Mouse (Mus musculus) kidney, adult 2 months (tissue): ENCODE measurements around the gene Dld. TPM values are rescaled to one million over a fixed set of nuclear protein-coding genes. Genes with fewer than 3 reads are reported as not detected.
A peak's percentile ranks its signal among the peaks of the same experiment; 100 is the strongest.

Experiments used
- DNase-seq: peaks from one replicate; pipeline ENCODE4 v3.0.0; 2021
- H3K27ac ChIP-seq: fragments of 200-500 bp; 2 replicates; pipeline ENCODE4 v1.5.1; 2012; ENCODE audit warnings: low read depth, low read length, control low read depth, inconsistent platforms; ENCODE audit not compliant: insufficient read depth
- H3K27me3 ChIP-seq: fragments of 200-500 bp; replicated peaks from 2 replicates; pipeline ENCODE4 v1.6.1; 2012; ENCODE audit warnings: mild to moderate bottlenecking, moderate library complexity, low read length, inconsistent platforms; ENCODE audit not compliant: control insufficient read depth, insufficient read depth
- H3K36me3 ChIP-seq: fragments of 200-500 bp; 2 replicates; pipeline ENCODE4 v1.6.1; 2012; ENCODE audit warnings: mild to moderate bottlenecking, moderate library complexity, low read length, inconsistent platforms; ENCODE audit not compliant: control insufficient read depth, insufficient read depth
- H3K4me1 ChIP-seq: fragments of 200-500 bp; 2 replicates; pipeline ENCODE4 v1.6.1; 2011; ENCODE audit warnings: low read length; ENCODE audit not compliant: control insufficient read depth, insufficient read depth
- H3K4me3 ChIP-seq: fragments of 200-500 bp; 2 replicates; pipeline ENCODE4 v1.5.1; 2011; ENCODE audit warnings: mild to moderate bottlenecking, low read depth, low read length, control low read depth; ENCODE audit not compliant: insufficient read depth
- CTCF ChIP-seq: fragments of 200-500 bp; conservative IDR thresholded peaks from 2 replicates; pipeline ENCODE4 v1.5.1; 2011; ENCODE audit warnings: low read depth, mild to moderate bottlenecking, control low read depth, low read length, moderate library complexity, mixed read lengths; ENCODE audit not compliant: insufficient read depth, insufficient read length
- POLR2A ChIP-seq: fragments of 200-500 bp; IDR thresholded peaks from one replicate; pipeline ENCODE4 v1.6.1; 2011; ENCODE audit warnings: low read depth, low read length, control low read depth
- WGBS: fragments of 180-500 bp; shearing (Covaris S2); methylation state at CpG from one replicate; pipeline ENCODE4 v1.1.7; 2018; 5-methylcytosine and 5-hydroxymethylcytosine counted together
- polyA plus RNA-seq: library from polyadenylated mRNA; depleted of rRNA; stranded (reverse); fragments of >200 nt; gene quantifications from 2 replicates; pipeline ENCODE4 v1.2.3, GENCODE M21; 2012

Gene Dld
- polyA plus RNA-seq, 1 experiment = 72.5 TPM

DNA sequence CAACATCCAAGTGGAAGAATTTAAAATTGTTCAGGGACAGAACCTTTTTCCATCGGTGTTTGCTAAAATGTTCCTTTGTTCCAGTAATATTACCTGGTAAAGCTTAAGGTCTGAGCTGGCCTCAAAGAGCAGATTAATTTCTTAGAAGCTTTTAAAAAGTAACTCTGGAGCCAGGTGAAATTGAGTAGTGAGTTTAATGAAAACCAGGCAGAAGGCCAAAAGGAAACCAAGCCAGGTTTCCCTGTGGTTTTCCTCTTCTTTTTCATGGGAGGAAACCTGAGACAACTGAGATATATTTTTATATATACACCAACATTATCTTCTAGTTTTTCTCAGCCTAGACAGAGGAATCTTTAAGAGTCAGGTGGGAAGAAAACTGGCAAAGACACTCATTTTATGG lies 29.7 kb downstream of the Dld start:
- peak; percentile 77 for DNase-seq
- 48% methylated on average over 1 of the region's 1 CpGs for WGBS

GRCm38 (mm10) chr12:31320817-31321216 lies 30.4 kb downstream of the Dld start:
- peak; percentile 48 for DNase-seq
- no peaks in the 10 kb centered on the region for H3K27me3 ChIP-seq
- peak overlapping the region; percentile 84 for H3K27ac ChIP-seq
- H3K4me3 ChIP-seq = no peak overlapping the region
- no peak for TF ChIP-seq POLR2A
- no peak for TF ChIP-seq CTCF
- 49% methylated on average over 13 of the region's 13 CpGs for WGBS
- H3K4me1 ChIP-seq = peaks cover 15% of the 10 kb centered on the region
- H3K36me3 ChIP-seq = peaks cover 5% of the 10 kb centered on the region

More for the DNA sequence above, 29.7 kb downstream of the Dld start:
- Histone ChIP-seq H3K27ac (no peak overlapping the region), H3K27me3 (no peaks in the 10 kb centered on the region), H3K4me1 (peaks cover 15% of the 10 kb centered on the region), H3K4me3 (no peak overlapping the region), H3K36me3 (peaks cover 8% of the 10 kb centered on the region)
- TF ChIP-seq CTCF (no peak), POLR2A (no peak)

- peak; percentile 36 for DNase-seq
- H3K36me3 ChIP-seq = peaks cover 2% of the 10 kb centered on the region
- H3K4me1 ChIP-seq = peaks cover 14% of the 10 kb centered on the region
- no peak overlapping the region for H3K27ac ChIP-seq
- no peak overlapping the region for H3K4me3 ChIP-seq
- H3K27me3 ChIP-seq = no peaks in the 10 kb centered on the region
- 55% methylated on average over 10 of the region's 10 CpGs for WGBS
- no peak for TF ChIP-seq POLR2A
- TF ChIP-seq CTCF = no peak
These were observed 32.8 kb downstream of the Dld start for GRCm38 (mm10) chr12:31318409-31318963.

GRCm38 (mm10) chr12:31317670-31318408 lies 33.4 kb downstream of the Dld start:
- WGBS = 88% methylated on average over 7 of the region's 7 CpGs
- H3K4me1 ChIP-seq = peaks cover 12% of the 10 kb centered on the region
- no peak overlapping the region for H3K4me3 ChIP-seq
- no peak for DNase-seq
- H3K27me3 ChIP-seq = no peaks in the 10 kb centered on the region
- H3K27ac ChIP-seq = no peak overlapping the region
- H3K36me3 ChIP-seq = peaks cover 4% of the 10 kb centered on the region
- TF ChIP-seq CTCF (no peak), POLR2A (no peak)

- peaks cover 5% of the 10 kb centered on the region for H3K4me1 ChIP-seq
- no peaks in the 10 kb centered on the region for H3K27me3 ChIP-seq
- no peak overlapping the region for H3K4me3 ChIP-seq
- peaks cover 3% of the 10 kb centered on the region for H3K36me3 ChIP-seq
- TF ChIP-seq POLR2A = no peak
- no peak for TF ChIP-seq CTCF
- H3K27ac ChIP-seq = no peak overlapping the region
- 47% methylated on average over 6 of the region's 6 CpGs for WGBS
- DNase-seq = no peak
These were observed 35.3 kb downstream of the Dld start for GRCm38 (mm10) chr12:31315961-31316360.

DNA sequence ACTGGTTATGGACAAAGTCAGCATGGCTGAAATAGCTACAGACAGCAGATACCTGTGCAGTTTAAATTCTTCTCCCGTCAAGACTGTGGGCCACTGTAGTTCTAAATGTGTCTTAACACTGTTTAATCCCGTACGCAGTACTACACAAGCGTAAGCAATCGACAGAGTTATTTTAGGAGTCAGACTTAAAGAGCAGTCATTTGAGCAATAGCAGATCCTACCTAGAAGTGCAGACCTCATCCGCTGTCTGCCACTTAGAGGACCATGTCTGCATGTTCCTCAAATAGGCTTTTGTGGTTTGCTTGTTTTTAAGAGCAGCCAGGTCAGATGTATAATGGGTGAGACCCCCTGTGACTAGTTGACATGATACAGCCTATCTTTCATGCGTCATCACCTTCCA lies 36.9 kb downstream of the Dld start:
- DNase-seq = no peak
- Histone ChIP-seq H3K27me3 (no peaks in the 10 kb centered on the region), H3K36me3 (peaks cover 3% of the 10 kb centered on the region), H3K27ac (no peak overlapping the region), H3K4me1 (no peaks in the 10 kb centered on the region), H3K4me3 (no peak overlapping the region)
- WGBS = 95% methylated on average over 7 of the region's 7 CpGs
- TF ChIP-seq POLR2A (no peak), CTCF (no peak)

DNA sequence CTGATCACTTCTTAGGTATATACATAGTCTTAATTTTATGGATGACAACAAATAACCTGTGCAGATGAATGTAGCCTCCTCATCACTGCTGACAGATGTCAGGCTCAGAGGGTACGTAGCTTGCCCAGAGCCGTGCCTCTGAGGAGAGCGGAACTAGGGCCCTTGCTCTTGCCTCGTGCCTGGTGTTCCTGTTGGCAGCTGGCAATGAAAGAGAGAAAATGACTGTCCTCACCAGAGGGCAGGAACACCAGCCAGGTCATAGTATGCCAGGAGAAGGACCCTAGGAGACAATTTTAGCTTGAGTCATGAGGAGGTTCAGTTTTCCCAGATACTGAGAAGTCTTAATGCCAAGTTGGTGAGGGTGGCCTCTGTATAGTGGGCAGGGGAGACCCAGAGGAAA lies 38.1 kb downstream of the Dld start:
- Histone ChIP-seq H3K4me1 (no peaks in the 10 kb centered on the region), H3K27me3 (no peaks in the 10 kb centered on the region), H3K36me3 (peaks cover 8% of the 10 kb centered on the region)

More for the DNA sequence above, 38.1 kb downstream of the Dld start:
- no peak for TF ChIP-seq CTCF
- Histone ChIP-seq H3K27ac (no peak overlapping the region), H3K4me3 (no peak overlapping the region)
- WGBS = 88% methylated on average over 4 of the region's 4 CpGs
- DNase-seq = no peak
